In the genomic region with DNA sequence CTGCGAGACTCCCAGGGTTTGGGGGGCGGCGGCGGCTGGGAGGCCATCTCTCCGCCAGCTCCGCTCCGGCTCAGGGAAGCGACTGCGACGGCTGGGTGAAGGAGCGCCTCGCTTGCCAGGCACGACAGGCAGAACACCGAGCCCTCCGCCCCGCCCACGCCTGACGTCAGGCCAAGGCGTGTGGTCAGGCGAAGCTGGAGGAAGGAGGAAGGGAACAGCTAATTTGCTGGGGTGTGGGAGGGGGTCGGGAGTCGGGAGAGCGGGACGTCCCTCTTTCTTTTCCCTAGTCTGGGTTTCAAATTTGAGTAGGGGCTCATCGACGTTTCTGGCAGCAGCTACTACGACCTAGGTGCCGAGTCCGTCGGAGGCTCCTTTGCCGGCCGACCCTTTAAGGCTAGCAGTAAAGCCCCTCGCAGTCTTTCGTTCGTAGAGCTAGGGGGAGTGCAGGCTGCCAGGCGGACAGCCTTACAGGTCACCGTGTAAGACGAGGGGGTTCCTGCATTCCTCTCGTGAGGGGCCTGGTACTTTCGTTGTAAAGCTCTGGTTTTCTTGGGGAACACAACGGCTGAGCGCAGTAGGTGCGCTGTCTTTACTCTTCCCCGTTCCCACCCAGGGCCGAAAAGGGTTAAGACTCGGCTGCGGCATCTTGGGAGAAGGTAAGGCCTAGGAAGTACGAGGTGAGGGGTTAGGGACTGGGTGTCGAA, we compare ENCODE assay signal across 8 mouse cellular contexts. TPM values are rescaled to one million over a fixed set of nuclear protein-coding genes. Genes with fewer than 3 reads are reported as not detected.
DNase-seq lines count a peak whose midpoint lies in the region; ATAC-seq and TF ChIP-seq lines count a peak whose summit lies in the region.

Pex13 (minus strand) TSS at position 162 of the 704 bp plus-strand sequence.

- H3K36me3 ChIP-seq in ES-E14 (ENCODE audit: control insufficient read depth, insufficient read depth, low read length, poor library complexity, severe bottlenecking): peaks cover 2% of the 10 kb centered on the region; the same call in 1 of the 2 replicates
- H3K36me3 ChIP-seq in forebrain, embryonic 16.5 days (ENCODE audit: control insufficient read depth, insufficient read depth): no peaks in the 10 kb centered on the region
- H3K36me3 ChIP-seq in lung, embryonic 14.5 days (ENCODE audit: insufficient read depth): peaks cover 5% of the 10 kb centered on the region; the same call in 1 of the 2 replicates
- no peaks in the 10 kb centered on the region; the same call in 1 of the 2 replicates for H3K36me3 ChIP-seq in thymus, adult 2 months (ENCODE audit: control insufficient read depth, insufficient read depth, low read length)

- under 1% methylated on average over 49 of the region's 49 CpGs for WGBS in forebrain, embryonic 16.5 days
- WGBS in lung, embryonic 14.5 days: under 1% methylated on average over 49 of the region's 49 CpGs
- under 1% methylated on average over 49 of the region's 49 CpGs for WGBS in olfactory bulb, adult 2 months
- WGBS in thymus, adult 2 months: under 1% methylated on average over 49 of the region's 49 CpGs

- intact Hi-C loops in heart, postnatal 36 days (cut with DNase I): loop anchor here (1.0 to 2.0 kb wide), 2 partner anchors 33 to 105 kb away; partner anchors contain the start of genes 0610010F05Rik and Rel

- peak within 1 kb of the TSS; percentile 92 to 97 for H3K4me3 ChIP-seq in ES-E14 (ENCODE audit: insufficient read depth in 1 of 2, low read depth in 1 of 2, low read length in 2 of 2, poor library complexity in 1 of 2, severe bottlenecking in 1 of 2)
- H3K4me3 ChIP-seq in forebrain, embryonic 16.5 days (replicated peaks; ENCODE audit: low read length): peak within 1 kb of the TSS; percentile 65
- peak within 1 kb of the TSS; percentile 96 for H3K4me3 ChIP-seq in layer of hippocampus, adult 2 months
- peak within 1 kb of the TSS; percentile 89 for H3K4me3 ChIP-seq in lung, embryonic 14.5 days (ENCODE audit: low read depth, low read length)
- peak within 1 kb of the TSS; percentile 84 for H3K4me3 ChIP-seq in olfactory bulb, adult 2 months (ENCODE audit: insufficient read depth, low read depth, low read length)
- peak within 1 kb of the TSS; percentile 94 for H3K4me3 ChIP-seq in thymus, adult 2 months (ENCODE audit: control insufficient read depth, insufficient read depth, low read length)

- no peaks in the 10 kb centered on the region for H3K9me3 ChIP-seq in ES-E14 (ENCODE audit: control insufficient read depth, insufficient read depth, low read depth, low read length)
- no peaks in the 10 kb centered on the region for H3K9me3 ChIP-seq in forebrain, embryonic 16.5 days (ENCODE audit: control insufficient read depth, low read length)
- H3K9me3 ChIP-seq in lung, embryonic 14.5 days (ENCODE audit: low read depth, low read length): no peaks in the 10 kb centered on the region

- in situ Hi-C loops in ES-E14 (cut with MboI; ENCODE audit: low sequenced_read_pairs in 2 of 2, unreplicated experiment in 2 of 2): no loop called here

- H3K27ac ChIP-seq in ES-E14 (ENCODE audit: insufficient read depth, low read depth, low read length, poor library complexity, severe bottlenecking): peak within 1 kb of the TSS; percentile 89
- peak within 1 kb of the TSS; percentile 90 for H3K27ac ChIP-seq in forebrain, embryonic 16.5 days (ENCODE audit: low read length)
- H3K27ac ChIP-seq in layer of hippocampus, adult 2 months: peak within 1 kb of the TSS; percentile 97
- H3K27ac ChIP-seq in lung, embryonic 14.5 days (ENCODE audit: low read depth): peak within 1 kb of the TSS; percentile 90
- peak within 1 kb of the TSS; percentile 93 for H3K27ac ChIP-seq in olfactory bulb, adult 2 months (ENCODE audit: insufficient read depth, low read depth, low read length)
- H3K27ac ChIP-seq in thymus, adult 2 months (ENCODE audit: control insufficient read depth, insufficient read depth, low read length): peak within 1 kb of the TSS; percentile 83

- 0 out of 2 replicates have a peak, but pooled peaks have one; percentile 2 for TF ChIP-seq CTCF in layer of hippocampus, adult 2 months (conservative IDR thresholded peaks at IDR 0.05)
- TF ChIP-seq CTCF in lung, embryonic 14.5 days (IDR thresholded peaks at IDR 0.05; ENCODE audit: low read depth): peak; percentile 11; the same call in 1 of the 2 replicates
- TF ChIP-seq CTCF in olfactory bulb, adult 2 months (IDR thresholded peaks at IDR 0.05; ENCODE audit: insufficient read depth, low read depth, low read length): no peak
- TF ChIP-seq CTCF in thymus, adult 2 months (IDR thresholded peaks at IDR 0.05; ENCODE audit: borderline replicate concordance, control insufficient read depth, extremely low read depth, insufficient read depth, low read length, poor library complexity): no peak

- TF ChIP-seq POLR2A in olfactory bulb, adult 2 months (IDR thresholded peaks at IDR 0.05; ENCODE audit: insufficient read depth, low read depth, low read length): peak; percentile 77
- TF ChIP-seq POLR2A in thymus, adult 2 months (IDR thresholded peaks at IDR 0.05; ENCODE audit: control insufficient read depth, extremely low read depth, insufficient read depth, low read length, poor library complexity): peak; percentile 91

- peaks cover 2 to 4% of the 10 kb centered on the region in 2 experiments for H3K4me1 ChIP-seq in ES-E14 (ENCODE audit: control insufficient read depth in 2 of 2, insufficient read depth in 2 of 2, low read length in 2 of 2, poor library complexity in 1 of 2)
- H3K4me1 ChIP-seq in forebrain, embryonic 16.5 days (replicated peaks; ENCODE audit: control insufficient read depth, insufficient read depth, low read length): peaks cover 16% of the 10 kb centered on the region
- H3K4me1 ChIP-seq in lung, embryonic 14.5 days (ENCODE audit: insufficient read depth): no peaks in the 10 kb centered on the region
- 0 out of 2 replicates have a peak, but pooled peaks cover 2% of the 10 kb centered on the region for H3K4me1 ChIP-seq in olfactory bulb, adult 2 months (ENCODE audit: control insufficient read depth, insufficient read depth, low read length)
- 0 out of 2 replicates have a peak, but pooled peaks cover 2% of the 10 kb centered on the region for H3K4me1 ChIP-seq in thymus, adult 2 months (replicated peaks; ENCODE audit: control insufficient read depth, insufficient read depth, low read length)

- no peaks in the 10 kb centered on the region for H3K27me3 ChIP-seq in forebrain, embryonic 16.5 days (replicated peaks; ENCODE audit: control insufficient read depth, insufficient read depth, low read length)
- H3K27me3 ChIP-seq in lung, embryonic 14.5 days (ENCODE audit: insufficient read depth, low read length): no peaks in the 10 kb centered on the region
- H3K27me3 ChIP-seq in thymus, adult 2 months (ENCODE audit: control insufficient read depth, insufficient read depth, low read length): no peaks in the 10 kb centered on the region

- peak within 1 kb of the TSS; percentile 76 for H3K4me2 ChIP-seq in forebrain, embryonic 16.5 days (ENCODE audit: low read length)
- H3K4me2 ChIP-seq in lung, embryonic 14.5 days: peak within 1 kb of the TSS; percentile 73

- peak; percentile 96 for DNase-seq in ES-E14 (ENCODE audit: low read depth, low spot score)
- peak; percentile 90 for DNase-seq in cerebellum, adult 11-12 months
- DNase-seq in heart, postnatal 36 days: peak; percentile 92 to 94
- DNase-seq in layer of hippocampus, adult 2 months (ENCODE audit: low spot score in 2 of 2): peak; percentile 89 to 90
- DNase-seq in lung, embryonic 14.5 days: peak; percentile 99
- DNase-seq in thymus, adult 2 months: peak; percentile 91

- peak within 1 kb of the TSS; percentile 86 for H3K9ac ChIP-seq in ES-E14 (ENCODE audit: insufficient read depth, low read depth, low read length, poor library complexity, severe bottlenecking)
- H3K9ac ChIP-seq in forebrain, embryonic 16.5 days (replicated peaks; ENCODE audit: low read depth, low read length): peak within 1 kb of the TSS; percentile 85
- peak within 1 kb of the TSS; percentile 87 for H3K9ac ChIP-seq in lung, embryonic 14.5 days

- peak; percentile 99 for ATAC-seq in forebrain, embryonic 16.5 days
- peak; percentile 98 for ATAC-seq in lung, embryonic 14.5 days (ENCODE audit: insufficient read depth)

TF ChIP-seq in ES-E14, 5 proteins besides CTCF, POLR2A, EP300 and RAD21:
- peak; percentile 80 for TF ChIP-seq HCFC1 (IDR thresholded peaks at IDR 0.05; ENCODE audit: borderline replicate concordance, insufficient read depth, low read length)
- no peak for TF ChIP-seq ZC3H11A (IDR thresholded peaks at IDR 0.05; ENCODE audit: borderline replicate concordance, low read depth, low read length)

RNA-seq across cellular contexts. Expression of gene Pex13, which starts in this region (rescaled TPM):
- total RNA-seq in ES-E14 (2012; rRNA removed): 56.2 and 60.8 TPM in 2 replicates
- 32.9 and 37.7 TPM in 2 replicates for polyA plus RNA-seq in forebrain, embryonic 16.5 days (2015; fragmentation: Nextera tagmentation; extraction: Ambion mirVana)
- 10 to 100 TPM; 27.0 to 31.2 TPM for total RNA-seq in heart, postnatal 36 days (2021)
- 10 to 100 TPM; 22.8 to 34.0 TPM for total RNA-seq in layer of hippocampus, adult 2 months (2021)
- 25.7 and 30.4 TPM in 2 replicates for polyA plus RNA-seq in lung, embryonic 14.5 days (2014; fragmentation: Nextera tagmentation; extraction: Ambion mirVana)
- not detected in 2 replicates for polyA plus RNA-seq in olfactory bulb, adult 2 months (2012; ENCODE audit: insufficient read depth, insufficient read length, low replicate concordance, missing spikeins)
- 7.5 and 9.1 TPM in 2 replicates for polyA plus RNA-seq in thymus, adult 2 months (2012; rRNA removed)

Comparison
In these comparisons a context has a peak if more than half of its experiments do, and no peak if none do; other contexts are left out.
1. Peak in every context shown above with its lines: DNase-seq, ATAC-seq, H3K4me3 ChIP-seq and H3K27ac ChIP-seq.
2. CTCF ChIP-seq: peak in layer of hippocampus, adult 2 months (single experiment) and lung, embryonic 14.5 days (single experiment); none in olfactory bulb, adult 2 months (single experiment) and thymus, adult 2 months (single experiment).